Mouse (Mus musculus): ENCODE measurements at regions not wholly inside any gene's neighbourhood (a gene's known extent, or its start where the extent isn't known, plus 50 kb on each side); places are given as distances from the start of the nearest gene placed in this dataset.

DNA sequence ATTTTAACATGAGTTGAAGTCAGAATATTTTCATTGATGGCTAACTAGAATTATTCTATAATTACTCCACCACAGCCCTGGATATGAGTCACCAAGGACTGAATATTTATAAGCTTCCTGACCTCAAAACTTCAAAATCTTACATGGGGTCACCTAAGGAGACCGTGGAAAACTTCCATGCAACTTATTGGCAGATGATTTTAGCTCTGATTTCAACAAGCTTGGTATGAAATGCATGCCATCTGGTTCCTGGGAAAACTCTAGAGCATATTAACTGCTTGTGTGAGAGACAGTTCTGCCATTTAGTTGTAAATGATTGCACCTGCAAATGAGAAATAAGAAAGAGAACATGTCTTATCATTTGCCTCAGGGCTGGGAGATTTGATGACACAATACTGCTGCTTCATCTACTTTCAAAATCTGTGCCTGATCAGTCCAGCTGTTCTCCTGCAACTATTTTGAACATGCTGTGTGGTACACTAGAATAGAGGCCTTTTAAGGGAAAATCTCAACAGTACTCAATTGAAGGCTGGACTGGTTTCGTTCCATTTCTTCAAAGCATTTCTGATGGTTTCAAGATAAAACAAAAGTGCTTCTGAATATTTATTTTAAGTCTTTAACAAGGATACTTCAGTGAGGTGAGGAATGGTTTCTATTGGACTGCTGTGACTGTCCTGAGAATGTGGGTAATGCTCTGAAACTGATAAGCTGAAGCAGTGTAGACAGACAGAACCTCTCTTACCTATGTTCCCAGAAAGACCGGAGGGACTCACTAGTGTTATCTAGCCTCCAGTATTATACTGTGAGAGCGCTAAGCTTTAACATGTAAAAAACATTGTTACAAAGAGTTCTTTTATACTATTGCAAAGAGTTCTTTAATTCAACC lies 513.8 kb upstream of the Nr5a2 start:
- H3K27me3 ChIP-seq, result no peaks in the 10 kb centered on the region
- POLR2A ChIA-PET, result interaction anchor here (0.6 kb wide), 1 partner anchor 452 kb away, joined by 3 read pairs; no protein-coding TSS in a partner anchor
- CTCF ChIA-PET, result interaction anchor here (1.1 kb wide), 1 partner anchor 10 kb away, joined by 3 read pairs; no protein-coding TSS in a partner anchor
- TF ChIP-seq CTCF (IDR thresholded peaks at IDR 0.05), result no peak
- in situ Hi-C loops (cut with MboI; ENCODE audit: low pct_unique_long_range_greater_than_20kb), result no loop called here
- ATAC-seq (peak; percentile 86), DNase-seq (ENCODE audit: low read depth, low spot score) (peak; percentile 24)

DNA sequence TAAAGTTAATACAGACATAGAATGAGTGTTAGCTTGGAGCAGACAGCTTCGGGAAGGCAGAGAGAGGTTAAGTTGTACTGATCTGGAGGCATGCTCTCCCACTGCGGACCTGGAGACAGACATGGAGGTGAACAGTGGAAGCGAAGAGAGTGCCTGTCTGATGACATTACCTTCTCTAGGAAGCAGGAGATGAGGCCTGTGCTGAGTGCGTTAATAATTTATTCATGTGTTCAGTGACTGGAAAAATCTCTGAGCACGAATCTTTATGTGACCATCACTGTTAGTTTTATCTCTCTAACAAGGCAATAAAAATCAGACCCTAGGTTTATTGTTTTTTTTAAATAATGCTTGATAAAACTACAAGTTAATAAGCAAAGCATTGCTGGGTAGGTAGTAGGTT lies 504.7 kb upstream of the Nr5a2 start:
- no peak for TF ChIP-seq CTCF (IDR thresholded peaks at IDR 0.05)
- POLR2A ChIA-PET, result no interaction called here
- in situ Hi-C loops (cut with MboI; ENCODE audit: low pct_unique_long_range_greater_than_20kb), result no loop called here
- H3K27me3 ChIP-seq, result no peaks in the 10 kb centered on the region
- CTCF ChIA-PET, result interaction anchor here (0.8 kb wide), 1 partner anchor 9 kb away, joined by 3 read pairs; no protein-coding TSS in a partner anchor
- no peak for ATAC-seq
- no peak for DNase-seq (ENCODE audit: low read depth, low spot score)

DNA sequence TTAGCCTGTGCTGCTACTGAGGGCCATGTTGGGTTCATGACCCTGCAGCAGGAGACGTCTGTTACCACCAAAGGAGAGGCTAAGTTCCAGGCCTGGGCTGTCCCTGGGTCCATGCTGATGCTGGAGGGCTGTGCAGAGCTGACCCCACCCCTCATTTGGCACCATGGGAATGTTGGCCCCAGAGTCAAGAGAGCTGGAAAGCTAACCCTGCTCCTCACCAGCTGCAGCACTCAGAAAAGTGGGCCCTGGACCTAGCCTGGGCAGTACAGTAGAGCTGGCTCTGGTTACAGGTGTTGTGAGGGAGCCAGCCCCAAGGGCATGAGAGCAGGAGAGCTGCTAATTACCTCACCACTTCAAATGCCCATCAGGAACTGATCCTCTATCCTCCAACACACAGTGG lies 500.9 kb upstream of the Nr5a2 start:
- in situ Hi-C loops (cut with MboI; ENCODE audit: low pct_unique_long_range_greater_than_20kb), result no loop called here
- no peak for ATAC-seq

DNA sequence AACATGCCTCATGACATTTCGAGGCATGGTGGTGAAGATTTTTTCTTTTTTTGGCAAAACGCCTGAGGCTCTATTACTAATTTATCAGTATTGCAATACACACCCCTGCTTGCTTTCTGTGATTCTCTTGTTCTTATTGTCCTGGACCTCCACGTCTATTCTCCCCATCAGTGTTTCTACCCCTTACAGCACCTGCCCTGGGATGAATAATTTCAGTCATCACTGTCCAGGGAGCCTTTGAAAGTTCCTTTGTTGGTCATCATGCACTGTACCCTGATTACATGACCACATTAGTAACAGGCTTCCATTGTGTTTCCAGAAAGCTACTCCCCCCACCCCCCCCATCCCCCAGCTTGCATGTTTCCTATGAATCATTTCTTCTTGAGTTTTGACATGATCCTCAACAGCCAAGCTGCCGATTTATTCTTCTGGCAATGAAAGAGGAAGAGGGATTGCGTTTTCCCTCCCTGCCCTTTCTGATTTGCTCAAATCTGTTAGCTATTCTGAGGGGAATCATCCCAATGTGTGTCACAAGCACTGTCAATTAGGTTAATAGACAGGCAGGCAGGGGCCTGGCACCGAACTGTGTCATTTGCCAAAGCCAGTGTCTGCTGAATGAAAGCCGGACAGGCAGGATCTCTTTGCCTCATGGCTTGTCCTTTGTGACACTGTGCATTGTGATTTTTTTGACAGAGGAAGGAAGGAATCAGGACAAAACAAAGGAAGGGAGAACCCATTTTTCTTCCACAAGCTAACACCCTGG lies 493.4 kb upstream of the Nr5a2 start:
- H3K27me3 ChIP-seq, result no peaks in the 10 kb centered on the region
- DNase-seq (ENCODE audit: low read depth, low spot score) (no peak), ATAC-seq (no peak)
- in situ Hi-C loops (cut with MboI; ENCODE audit: low pct_unique_long_range_greater_than_20kb), result no loop called here
- no peak for TF ChIP-seq CTCF (IDR thresholded peaks at IDR 0.05)
- ChIA-PET POLR2A (no interaction called here), CTCF (interaction anchor here (0.6 kb wide), 1 partner anchor 10 kb away, joined by 3 read pairs; no protein-coding TSS in a partner anchor)

More for the DNA sequence above, 500.9 kb upstream of the Nr5a2 start:
- no peaks in the 10 kb centered on the region for H3K27me3 ChIP-seq
- POLR2A ChIA-PET, result no interaction called here
- TF ChIP-seq CTCF (IDR thresholded peaks at IDR 0.05), result no peak
- DNase-seq (ENCODE audit: low read depth, low spot score), result no peak
- CTCF ChIA-PET, result interaction anchor here (1.0 kb wide), 1 partner anchor 11 kb away, joined by 4 read pairs; no protein-coding TSS in a partner anchor

DNA sequence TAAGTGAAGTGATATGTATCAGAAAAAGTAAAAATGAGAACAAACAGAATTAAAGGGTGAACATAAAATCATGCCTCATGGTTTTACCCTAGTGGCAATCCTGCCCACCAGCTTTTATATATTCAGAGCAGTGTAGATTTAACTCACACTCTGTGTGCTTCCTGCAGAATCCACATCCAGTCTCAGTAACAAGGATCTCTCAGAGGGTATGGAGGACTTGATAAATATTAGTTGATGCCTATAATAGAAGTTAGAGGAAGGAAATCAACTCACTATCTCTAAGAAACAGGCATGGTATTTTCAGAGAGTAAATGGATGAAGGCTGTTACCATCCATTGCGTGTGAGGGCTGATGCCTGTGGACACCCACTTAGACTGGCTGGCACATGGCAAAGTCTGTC lies 492.5 kb upstream of the Nr5a2 start:
- no peak for ATAC-seq
- H3K27me3 ChIP-seq, result no peaks in the 10 kb centered on the region
- ChIA-PET POLR2A (no interaction called here), CTCF (no interaction called here)
- TF ChIP-seq CTCF (IDR thresholded peaks at IDR 0.05), result no peak
- in situ Hi-C loops (cut with MboI; ENCODE audit: low pct_unique_long_range_greater_than_20kb), result no loop called here
- DNase-seq (ENCODE audit: low read depth, low spot score), result no peak

DNA sequence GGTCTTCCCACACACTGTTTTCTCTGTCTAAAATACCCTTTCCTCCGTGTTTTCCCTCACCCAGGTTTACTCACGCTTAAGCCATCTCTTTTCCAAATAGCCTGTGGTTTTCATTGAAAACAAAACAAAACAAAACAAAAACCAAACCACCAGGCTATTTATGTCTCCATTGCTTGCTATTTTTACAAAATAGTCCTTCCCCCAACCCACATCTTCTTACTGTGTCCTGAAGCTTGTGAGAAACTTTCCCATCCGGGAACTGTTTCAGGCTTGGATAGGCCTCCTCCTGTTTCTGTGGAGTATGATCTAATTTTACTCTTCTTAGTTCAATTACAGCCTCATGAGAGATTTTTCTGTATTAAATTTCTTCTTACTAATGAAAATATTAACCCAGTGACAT lies 486.2 kb upstream of the Nr5a2 start:
- no peak for TF ChIP-seq CTCF (IDR thresholded peaks at IDR 0.05)
- in situ Hi-C loops (cut with MboI; ENCODE audit: low pct_unique_long_range_greater_than_20kb), result no loop called here
- H3K27me3 ChIP-seq, result no peaks in the 10 kb centered on the region
- ATAC-seq (no peak), DNase-seq (ENCODE audit: low read depth, low spot score) (no peak)
- CTCF ChIA-PET, result no interaction called here
- POLR2A ChIA-PET, result no interaction called here

DNA sequence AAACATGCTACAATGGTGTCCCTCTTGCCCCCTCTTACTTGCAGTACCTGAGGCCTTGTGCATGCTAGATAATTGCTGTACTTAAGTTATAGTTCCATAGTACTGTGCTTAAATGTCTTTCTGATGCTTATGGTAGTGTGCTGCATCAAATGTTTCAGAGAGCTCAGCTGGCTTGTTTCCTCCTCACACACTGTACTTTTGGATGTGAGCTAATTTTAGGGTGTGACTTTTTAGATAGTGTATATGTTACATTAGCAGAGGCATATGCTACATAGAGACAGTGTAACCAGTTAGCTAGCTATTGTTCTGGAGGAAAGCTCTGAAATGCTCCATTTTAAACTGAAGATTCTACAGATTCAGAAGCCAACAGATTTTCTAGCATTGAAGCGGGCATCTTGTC lies 467.9 kb upstream of the Nr5a2 start:
- ChIA-PET POLR2A (no interaction called here), CTCF (interaction anchor here (0.7 to 1.6 kb wide), 3 partner anchors 8 to 43 kb away, joined by 3 to 9 read pairs (median 3); no protein-coding TSS in a partner anchor)
- DNase-seq (ENCODE audit: low read depth, low spot score) (no peak), ATAC-seq (no peak)
- no peaks in the 10 kb centered on the region for H3K27me3 ChIP-seq
- in situ Hi-C loops (cut with MboI; ENCODE audit: low pct_unique_long_range_greater_than_20kb), result no loop called here
- TF ChIP-seq CTCF (IDR thresholded peaks at IDR 0.05), result no peak

DNA sequence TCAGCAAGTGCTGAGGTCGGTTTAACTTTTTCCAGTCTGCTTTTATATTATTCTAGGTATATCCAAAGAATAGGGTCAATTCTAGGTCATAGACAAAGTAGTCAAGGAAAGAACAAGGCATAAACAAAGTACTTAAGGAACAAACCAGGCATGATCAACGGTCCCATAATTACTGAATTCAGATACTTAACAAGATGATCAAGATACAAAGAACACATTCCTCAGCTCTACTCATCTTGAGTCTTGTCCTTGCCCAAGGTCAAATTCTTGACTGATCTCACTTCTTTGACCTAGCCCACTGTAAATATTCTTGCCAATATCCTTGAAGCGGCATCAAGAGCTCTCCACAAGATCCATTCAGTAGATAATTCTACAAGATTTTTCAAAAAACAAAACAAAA lies 458.1 kb upstream of the Nr5a2 start:
- no peak for TF ChIP-seq CTCF (IDR thresholded peaks at IDR 0.05)
- no peak for ATAC-seq
- ChIA-PET CTCF (interaction anchor here (2.3 kb wide), 1 partner anchor 10 kb away, joined by 9 read pairs; no protein-coding TSS in a partner anchor), POLR2A (no interaction called here)
- H3K27me3 ChIP-seq, result no peaks in the 10 kb centered on the region
- in situ Hi-C loops (cut with MboI; ENCODE audit: low pct_unique_long_range_greater_than_20kb), result no loop called here
- no peak for DNase-seq (ENCODE audit: low read depth, low spot score)

DNA sequence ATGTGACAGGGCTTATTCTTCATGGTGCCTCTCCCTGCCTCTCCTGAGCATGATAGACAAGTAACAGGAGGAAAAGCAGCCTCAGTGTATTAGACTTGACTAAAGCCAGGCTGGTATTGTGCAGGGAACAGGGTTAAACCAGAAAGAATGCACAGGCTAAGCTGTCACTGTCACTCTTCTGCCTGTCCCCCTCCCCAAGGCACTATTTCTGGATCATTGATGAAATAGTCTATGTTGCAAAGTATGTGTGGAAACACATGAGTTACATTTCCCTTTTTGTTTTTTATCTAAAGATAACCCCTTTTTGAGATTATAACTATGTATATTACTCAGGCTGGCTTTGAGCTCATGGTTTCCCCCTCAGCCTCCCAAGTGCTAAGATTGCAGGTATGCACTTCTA lies 436.5 kb upstream of the Nr5a2 start:
- in situ Hi-C loops (cut with MboI; ENCODE audit: low pct_unique_long_range_greater_than_20kb), result no loop called here
- TF ChIP-seq CTCF (IDR thresholded peaks at IDR 0.05), result no peak
- DNase-seq (ENCODE audit: low read depth, low spot score) (no peak), ATAC-seq (no peak)
- H3K27me3 ChIP-seq, result no peaks in the 10 kb centered on the region
- CTCF ChIA-PET, result interaction anchor here (0.9 kb wide), 1 partner anchor 10 kb away, joined by 4 read pairs; no protein-coding TSS in a partner anchor
- POLR2A ChIA-PET, result no interaction called here

DNA sequence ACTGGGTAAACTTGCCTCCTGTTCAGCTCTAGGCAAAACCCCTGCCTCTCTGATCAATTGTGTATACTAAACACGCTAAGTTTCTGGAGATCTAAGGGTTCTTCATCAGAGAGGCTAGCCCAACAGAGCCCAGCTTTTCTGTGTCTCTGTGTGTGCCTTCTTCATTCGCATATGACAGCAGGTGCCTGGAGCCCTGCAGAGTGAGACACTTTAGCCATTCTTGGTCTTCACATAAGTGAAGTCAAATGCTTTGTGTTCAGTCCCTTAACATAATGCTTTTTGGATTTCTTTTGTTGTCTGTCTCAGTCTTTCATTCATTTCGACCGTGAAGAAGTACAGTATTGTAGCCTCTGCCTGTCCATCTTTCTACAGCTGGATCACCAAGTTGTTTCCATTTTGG lies 427.3 kb upstream of the Nr5a2 start:
- no peak for TF ChIP-seq CTCF (IDR thresholded peaks at IDR 0.05)
- H3K27me3 ChIP-seq, result no peaks in the 10 kb centered on the region
- in situ Hi-C loops (cut with MboI; ENCODE audit: low pct_unique_long_range_greater_than_20kb), result no loop called here
- DNase-seq (ENCODE audit: low read depth, low spot score) (no peak), ATAC-seq (no peak)
- POLR2A ChIA-PET, result no interaction called here
- CTCF ChIA-PET, result interaction anchor here (1.3 kb wide), 1 partner anchor 12 kb away, joined by 4 read pairs; no protein-coding TSS in a partner anchor

All from Patski (cell line).